Mouse (Mus musculus) heart, postnatal 4 days (tissue): ENCODE results near the gene Rbms3. TPM values are rescaled to one million over a fixed set of nuclear protein-coding genes. Genes with fewer than 3 reads are reported as not detected.

Experiments used
- DNase-seq: peaks from one replicate; pipeline ENCODE4 v3.0.0; 2021
- total RNA-seq, 2 experiments: library from RNA; stranded (reverse); gene quantifications; 2 replicates each; pipeline ENCODE4 v1.2.3; 2021

Rbms3 gene
- total RNA-seq, 2 experiments from 2014 or later: 34.4 to 37.0 TPM

DNA sequence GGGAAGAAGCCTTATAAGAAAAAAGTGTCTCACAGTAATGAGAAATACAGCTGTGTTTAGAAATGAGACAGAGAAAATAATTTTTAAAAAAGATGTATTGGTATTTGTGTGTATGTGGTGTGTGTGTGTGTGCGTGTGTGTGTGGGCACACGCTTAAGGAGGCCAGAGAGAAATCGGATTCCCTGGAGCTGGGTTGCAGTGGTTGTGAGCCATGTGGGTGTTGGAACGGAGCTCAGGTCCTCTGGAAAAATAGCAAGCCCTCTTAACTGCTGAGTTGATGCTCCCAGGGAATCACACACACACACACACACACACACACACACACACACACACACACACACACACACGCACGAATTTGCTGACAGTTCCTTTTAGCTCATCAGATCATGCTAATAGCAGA is 900.5 kb downstream of the Rbms3 start:
- DNase-seq: no peak

DNA sequence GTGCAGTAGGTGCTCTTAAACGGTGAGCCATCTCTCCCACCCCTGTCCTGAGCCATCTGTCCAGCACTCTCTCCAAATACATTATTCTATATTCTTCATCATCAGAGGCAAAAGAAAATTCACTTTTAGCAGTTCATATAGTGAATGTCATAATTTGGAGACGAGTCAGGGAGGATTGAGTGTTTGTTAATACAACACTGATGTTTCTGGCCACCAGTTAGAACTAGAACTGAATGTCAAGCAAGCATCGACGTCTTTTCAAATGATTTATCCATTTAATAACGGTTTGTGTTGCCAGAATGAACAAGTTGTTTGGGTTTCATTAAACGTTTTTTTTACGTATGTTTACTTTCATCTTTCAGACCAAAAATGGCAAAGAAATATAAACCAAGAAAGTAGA is 901.1 kb downstream of the Rbms3 start:
- DNase-seq: no peak

DNA sequence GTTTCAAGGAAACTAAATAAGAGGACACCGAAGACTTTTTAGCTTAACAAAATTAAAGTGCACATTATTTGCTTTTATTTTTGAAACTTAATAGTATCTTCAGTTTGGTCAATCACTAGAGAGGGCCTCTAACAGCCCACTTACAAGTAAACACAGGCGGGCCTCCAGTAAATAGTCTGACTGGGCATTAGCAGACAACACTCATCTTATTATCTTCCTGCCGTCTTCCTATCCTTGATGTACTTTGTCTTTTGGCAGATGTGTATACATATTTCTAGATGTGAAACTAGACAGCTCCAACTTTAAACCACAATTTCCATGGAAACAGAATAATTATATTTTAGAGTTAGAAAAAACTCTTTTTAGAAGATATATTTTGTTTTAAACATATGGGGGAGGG is 901.6 kb downstream of the Rbms3 start:
- DNase-seq: no peak

DNA sequence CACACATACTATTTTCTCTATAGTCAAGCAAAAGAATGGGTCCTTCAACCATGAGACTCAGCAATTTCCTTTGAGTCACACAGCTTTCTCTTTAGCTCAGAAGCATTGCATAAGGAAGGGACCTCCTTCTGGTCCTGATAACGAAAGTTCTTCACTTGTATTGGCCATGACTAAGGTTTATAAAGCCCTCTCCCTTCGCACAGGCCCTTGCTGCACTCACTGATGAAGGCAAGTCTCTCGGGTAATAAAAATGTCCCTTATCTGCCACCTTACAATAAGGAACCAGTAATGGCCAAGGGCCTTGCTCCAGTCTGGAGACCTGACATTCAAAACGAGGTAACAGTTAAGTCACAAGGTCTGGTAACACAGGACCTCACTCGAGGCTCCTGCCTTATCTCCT is 905.1 kb downstream of the Rbms3 start:
- no peak for DNase-seq

DNA sequence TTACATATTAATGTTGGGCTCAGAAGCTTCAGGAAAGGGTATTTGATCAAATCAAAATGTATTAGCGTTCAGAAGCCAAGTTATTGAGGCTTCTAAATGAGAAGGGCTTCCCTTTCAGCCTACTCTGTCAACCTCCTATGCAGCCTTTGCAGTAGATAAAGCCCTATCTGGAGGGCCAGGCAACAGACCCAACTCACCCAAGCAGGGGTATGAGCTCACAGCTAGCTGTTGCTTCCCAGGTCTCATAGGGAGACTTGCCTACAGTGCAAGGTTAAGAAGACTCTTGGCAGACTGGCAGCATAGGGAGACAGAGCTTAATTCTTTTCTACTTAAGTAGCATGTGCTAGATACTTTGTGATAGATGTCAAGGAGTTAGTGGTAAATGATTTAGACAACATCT is 926.6 kb downstream of the Rbms3 start:
- DNase-seq: no peak

DNA sequence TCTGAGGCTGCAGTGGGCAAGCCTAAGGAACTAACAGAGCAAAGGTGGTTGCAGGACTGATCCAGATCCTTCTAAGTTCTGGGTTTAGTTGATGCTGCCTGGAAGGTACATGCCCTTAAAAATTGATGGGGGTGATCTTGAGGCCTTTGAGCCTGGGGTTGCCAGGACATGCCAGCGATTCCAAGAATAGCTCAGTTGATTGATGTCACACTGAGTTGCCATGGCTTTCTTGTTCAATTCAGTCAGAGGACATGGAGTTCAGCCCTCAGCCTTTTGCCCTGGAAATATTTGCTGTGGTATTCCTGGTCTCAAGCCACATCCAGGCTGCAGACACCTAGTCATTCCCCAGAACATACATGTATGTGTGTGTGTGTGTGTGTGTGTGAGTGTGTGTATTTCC is 927.1 kb downstream of the Rbms3 start:
- peak; percentile 17 for DNase-seq

DNA sequence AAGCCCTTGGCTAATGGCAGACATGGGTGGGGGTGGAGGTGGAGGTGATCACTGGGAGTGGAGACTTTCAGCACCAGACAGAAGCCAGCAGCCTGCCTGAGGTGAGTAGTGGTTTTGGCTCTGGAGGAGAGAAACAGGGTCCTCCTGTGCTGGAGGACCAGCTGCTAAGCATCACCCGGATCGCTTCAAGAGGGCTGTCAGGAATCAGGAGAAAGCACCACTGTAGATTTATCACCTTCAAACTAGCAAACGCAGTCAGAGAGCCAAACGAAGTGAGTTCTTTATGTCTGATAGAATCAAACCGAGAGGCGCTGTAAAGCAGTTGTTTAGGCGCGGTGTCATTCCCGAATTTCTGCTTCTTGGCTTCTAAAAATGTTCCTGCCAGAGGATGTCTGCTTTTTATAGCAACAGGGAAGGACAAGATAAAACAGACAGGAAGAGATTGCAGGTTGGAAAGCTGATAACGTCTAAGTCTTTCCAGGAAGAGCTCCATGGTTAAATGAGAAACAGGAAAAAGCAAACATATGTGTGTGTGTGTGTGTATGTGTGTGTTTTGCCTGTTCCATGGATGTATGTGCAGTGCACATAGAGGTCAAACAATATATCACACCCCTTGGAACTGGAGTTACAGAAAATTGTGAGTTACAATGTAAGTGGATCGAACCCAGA is 928.1 kb downstream of the Rbms3 start:
- peak; percentile 7 for DNase-seq

DNA sequence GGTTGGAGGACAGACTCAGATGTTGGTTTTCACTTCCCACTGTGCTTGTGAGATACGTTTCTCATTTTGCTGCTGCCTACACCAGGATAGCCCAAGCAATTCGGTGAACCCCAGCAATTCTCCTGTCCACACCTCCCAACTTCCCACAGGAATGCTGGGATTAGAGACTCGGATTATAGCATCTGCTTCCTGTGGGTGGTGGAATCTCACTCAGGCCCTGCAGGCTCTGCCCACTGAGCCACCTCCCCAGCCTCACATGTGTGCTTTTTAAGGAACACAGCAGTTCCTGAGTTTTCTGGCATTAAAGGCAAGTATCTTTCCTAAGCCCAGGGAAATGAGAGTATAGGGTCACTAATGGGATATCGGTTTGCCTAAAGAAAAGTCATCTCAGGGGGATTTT is 941.1 kb downstream of the Rbms3 start:
- DNase-seq: no peak

DNA sequence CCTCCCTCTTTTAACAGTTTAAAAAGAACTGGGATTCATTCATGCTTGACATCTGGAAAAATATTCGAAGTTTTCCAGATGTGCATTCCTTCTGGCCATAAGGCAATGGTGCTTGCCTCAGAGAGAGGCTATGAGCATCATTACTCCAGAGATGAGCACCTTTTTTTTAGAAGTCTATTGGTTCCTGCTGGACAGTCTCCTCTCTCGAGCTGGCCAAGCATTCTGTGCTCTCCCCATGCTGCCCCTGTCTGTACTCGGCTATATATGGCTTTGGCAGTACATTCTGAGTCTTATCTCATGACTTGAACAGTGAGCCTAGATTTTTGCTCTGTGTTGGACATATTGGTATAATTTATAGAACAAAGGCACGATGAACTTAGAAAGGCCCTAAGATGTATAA is 952.6 kb downstream of the Rbms3 start:
- no peak for DNase-seq

DNA sequence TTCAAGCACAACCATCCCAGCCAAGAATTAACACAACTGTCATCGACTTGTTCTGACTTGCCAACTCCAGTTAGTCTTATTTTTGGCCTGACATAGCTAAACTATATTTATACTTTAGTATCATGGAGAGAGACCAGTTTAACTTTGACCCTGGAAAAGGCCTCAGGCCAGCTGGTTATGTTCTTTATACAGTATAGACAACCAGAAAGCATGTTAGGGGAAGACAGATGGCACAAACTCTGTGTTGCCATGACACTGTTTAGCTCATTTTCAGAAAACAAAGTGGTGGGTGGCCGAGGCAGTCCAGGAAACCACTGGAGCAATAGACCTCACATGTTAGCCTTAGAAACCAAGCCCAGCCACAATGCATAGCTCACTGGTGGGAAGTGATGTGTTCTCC is 953.3 kb downstream of the Rbms3 start:
- peak; percentile 62 for DNase-seq

DNA sequence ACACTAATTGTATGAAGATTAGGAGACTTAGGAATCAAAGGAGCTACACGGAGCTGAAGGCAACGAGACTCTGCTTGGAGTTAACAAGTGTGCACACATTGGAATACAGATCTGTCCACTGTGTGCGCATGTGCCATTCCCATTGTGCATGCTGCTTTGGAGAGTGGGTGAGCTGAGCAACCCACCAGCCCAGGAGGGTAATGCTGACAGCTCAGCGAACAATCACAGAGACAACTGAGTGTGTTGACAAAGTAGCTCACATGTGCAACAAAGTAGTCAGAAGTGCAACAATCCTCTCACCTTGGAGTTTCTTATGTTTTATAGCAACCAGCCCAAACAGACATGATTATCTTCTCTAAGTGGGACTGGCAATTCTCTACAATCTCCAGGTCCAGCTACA is 955.5 kb downstream of the Rbms3 start:
- DNase-seq: peak; percentile 34

DNA sequence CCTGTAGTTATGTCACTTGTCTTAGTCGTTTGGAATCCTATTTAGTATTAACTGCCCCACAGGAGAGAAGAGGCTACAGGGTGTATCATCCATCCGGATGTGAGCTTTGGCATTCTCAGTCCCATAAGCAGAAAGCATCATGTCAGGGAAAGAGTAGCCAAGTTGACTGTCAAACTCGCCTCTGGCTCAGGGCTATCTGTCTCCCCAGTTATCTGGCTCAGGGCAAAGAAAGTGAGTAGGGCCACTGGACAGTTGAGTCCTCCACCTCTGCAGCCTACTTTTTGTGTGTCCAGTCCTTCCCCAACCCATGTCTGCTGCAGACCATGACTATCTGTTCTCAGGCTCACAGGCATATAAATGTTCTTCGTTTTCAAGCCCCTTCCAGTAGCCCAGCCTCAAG is 968.7 kb downstream of the Rbms3 start:
- no peak for DNase-seq

DNA sequence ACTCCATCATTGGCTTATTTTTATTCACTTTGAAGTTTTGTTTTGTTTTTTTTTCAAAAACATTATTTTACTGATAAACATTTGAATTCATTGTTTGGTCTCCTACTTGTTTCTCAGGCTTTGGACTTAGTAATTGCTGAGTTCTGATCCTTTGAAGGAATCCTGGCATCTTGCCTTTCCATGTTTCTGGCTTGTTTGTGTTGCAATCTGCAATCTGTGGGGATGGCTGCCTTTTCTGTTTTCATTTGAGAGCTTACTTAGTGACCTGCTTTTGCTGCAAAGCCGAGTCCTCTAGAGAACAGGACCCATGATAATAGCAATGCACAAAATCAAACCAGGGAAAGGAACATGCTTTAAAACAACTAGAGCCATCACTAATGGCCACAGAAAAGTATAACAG is 969.8 kb downstream of the Rbms3 start:
- DNase-seq: no peak

DNA sequence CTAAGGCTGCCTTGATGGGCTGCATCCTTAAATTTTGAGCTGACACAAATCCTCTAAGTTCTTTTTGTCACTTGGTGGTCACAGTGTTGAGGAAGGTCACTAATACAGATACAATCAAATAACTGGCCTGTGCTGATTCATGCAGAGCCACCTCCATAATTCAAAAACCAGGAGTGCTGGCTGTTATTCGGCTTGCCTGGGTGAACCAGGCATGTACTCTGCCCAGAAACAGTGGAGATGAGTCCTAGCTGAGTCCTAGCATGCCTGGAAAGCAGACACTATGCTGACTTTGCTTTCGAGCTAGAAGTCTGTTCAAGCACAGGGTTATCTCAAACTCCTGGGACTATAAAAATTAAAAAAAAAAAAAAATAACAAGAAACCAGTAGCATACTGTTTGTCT is 972.6 kb downstream of the Rbms3 start:
- no peak for DNase-seq

DNA sequence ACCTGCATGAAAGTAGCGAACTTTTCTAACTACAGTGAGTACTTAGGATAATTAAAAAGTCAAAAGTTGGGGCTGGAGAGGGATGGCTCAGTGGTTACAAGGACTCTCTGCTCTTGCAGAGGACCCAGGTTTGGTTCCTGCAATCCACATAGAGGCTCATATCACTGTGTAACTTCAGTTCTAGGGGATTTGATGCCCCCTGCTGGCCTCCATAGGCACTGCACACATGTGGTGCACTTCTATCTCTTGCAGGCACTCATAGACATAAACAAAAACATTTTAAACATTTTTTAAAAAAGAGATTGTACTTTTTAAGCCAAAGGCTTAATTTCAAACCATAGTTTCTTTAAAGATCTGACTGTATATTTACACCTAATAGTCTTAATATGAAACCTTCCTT is 978.3 kb downstream of the Rbms3 start:
- DNase-seq: no peak

DNA sequence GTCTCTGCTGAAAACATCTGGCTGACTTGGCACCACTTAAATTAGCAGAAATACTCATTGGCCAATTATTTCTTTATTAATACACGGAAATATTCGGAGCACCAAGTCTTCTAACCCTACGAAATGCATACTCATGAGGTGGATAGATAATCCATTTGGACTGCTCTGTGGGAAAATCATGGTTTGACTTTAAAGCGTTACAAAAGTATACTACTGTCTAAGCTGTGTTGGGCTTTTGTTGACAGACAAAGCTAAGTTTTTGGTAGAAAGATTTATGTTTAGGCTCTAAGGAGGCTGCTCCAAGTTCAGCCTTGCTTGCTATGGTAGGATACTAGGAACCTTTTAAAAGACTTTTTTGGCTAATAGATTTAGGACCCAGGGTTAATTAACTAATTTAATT is 979.8 kb downstream of the Rbms3 start:
- no peak for DNase-seq

DNA sequence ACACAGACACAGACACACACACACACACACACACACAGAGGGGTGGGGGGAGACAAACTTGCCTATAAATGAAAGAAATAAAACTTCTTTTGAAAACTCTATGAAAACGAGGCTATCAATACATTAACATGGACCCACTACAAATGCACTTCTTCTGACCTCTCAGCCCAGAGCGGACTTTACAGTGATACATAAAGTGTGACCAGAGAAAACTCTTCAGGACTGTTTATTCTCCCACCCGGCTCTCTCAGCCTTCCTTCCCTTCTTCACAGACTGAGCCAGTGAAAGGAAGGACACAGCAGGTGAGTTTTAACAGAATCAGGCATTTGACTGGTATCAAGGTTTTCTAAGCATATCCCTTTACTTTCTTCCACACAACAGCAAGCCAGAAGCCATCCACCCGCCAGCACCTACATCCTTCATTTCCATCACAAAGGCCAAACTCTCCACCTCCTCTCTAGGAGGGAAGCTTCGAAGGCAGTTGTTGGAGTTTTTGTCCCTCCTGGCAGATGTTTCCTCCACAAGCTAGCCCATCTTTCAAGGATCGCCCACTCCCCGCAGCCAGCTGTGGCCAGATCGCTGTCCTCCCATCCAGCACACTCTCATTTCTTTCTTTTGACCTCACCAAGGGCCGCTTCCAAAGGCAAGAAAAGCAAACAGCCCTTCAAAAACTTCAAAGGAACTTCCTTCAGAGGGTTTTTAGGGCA is 980.5 kb downstream of the Rbms3 start:
- no peak for DNase-seq

DNA sequence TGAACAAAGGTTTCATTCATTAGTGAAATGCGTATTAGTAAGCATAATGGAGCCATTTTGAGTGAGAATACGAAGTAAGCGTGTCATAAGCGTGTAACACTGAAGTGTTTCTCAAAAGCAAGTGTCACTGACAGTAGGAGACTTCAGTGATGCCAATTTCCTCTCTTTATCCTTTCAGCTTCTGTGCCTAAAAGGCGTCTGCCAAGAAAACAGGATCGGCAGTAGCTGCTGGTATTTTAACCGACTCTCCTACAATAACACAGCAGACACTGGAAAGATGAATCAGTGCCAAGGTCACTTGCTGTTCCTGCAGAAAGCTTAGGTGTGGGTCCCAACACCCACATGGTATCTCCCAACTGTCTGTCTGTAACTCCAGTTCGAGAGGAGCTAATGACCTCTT is 985.1 kb downstream of the Rbms3 start:
- no peak for DNase-seq

DNA sequence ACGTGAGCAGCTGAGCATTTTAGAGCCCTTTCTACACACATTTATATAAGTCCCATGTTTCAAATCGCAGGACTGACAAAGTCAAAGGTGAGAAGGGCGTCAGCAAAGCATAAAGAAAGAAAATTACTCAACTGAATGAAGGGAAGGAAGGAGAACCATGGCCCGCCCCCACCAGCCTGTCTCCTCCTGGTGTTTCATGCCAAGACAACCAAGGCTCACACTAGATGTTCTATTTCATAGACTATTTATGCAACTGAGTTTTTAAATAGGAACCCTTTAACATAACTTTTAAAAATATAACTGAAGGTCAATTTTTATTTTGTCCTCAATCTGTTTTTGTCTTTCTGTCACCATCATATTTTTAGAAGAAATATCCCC is 989.4 kb downstream of the Rbms3 start:
- DNase-seq: no peak

DNA sequence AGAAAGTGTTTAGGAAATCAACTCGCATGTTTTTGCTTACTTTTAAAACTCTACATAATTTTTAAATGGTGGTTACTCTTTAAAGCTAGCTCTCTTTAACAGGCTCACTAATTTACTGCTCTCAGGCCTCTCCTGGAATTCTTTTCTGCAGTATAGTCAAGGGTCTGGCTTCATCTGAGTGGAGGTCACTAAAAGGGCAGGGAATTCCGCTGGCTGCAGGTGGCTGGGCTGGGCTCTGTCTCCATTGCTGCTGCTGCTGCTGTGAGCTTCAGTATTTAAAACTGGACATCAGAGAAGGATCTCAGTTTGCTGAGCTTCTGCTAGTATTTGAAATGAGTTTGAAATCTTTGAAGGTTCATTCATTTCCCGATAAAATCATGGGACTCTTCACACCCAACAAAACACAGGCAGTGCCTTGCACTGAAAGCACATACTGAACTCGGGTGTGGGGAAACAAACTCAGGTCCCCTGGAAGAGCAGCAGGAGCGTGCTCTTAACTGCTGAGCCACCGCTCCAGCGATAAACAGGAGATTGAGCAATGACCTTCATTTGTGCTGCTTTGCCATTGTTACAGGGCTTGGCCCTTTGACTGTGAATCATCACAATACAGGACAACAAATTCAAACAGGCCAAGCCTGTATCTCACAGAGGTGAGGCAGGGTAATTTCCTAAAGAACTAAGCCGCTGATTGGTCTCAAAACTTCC is 990.0 kb downstream of the Rbms3 start:
- DNase-seq: peak; percentile 30

DNA sequence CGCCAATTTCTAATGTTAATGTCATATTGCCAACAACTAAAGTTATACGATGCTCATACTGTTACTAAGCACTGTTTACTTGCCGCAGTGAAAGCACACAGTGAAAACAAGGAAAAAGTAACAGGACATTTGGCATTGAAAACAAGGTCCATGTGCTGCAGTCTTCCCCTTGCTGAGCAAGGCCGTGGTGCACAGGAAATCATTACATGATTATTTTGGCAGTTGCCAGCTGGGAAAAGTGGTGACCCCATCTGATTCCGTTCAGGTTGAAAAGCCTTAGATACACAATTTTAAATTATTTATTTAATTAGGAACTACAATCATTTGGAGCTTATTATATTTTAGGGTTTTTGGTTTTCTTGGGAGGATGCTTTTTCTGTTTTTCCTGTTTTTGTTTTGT is 995.9 kb downstream of the Rbms3 start:
- no peak for DNase-seq

DNA sequence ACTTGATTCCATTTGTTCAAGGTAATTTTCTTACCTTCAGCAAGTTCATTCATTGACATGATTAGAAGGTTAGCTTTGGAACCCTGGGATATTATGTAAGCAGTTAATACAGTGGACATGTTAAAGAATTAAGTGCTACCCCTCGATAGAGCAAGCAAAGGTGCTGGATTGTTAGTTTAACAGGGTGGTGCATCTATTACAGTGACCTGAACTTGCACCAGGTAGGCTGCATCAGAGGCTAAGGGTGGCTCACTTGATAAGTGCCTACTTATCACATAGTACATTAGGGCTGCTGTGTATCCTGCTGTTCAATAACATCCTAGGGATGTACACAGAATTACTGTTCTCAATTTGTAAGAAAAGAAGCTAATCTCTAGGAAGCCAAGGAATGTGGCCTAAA is 996.6 kb downstream of the Rbms3 start:
- DNase-seq: no peak

DNA sequence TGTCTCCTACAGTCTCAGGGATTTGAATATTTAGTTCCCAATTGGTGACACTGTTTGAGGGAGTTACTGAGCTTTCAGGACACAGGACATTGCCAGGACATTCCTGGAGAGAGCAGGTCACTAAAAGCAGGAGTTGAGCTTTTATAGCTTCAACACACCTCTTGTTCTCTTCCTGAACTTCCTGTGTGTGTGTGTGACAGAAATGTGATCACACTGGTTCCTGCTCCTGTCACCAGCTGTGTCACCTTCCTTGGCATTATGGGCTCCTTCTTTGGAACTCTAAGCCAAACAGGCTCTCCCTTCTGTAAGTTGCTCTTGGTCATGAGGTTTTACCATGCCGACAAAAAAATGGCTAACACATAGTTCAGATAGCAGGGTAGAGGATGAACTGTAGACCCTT is 997.9 kb downstream of the Rbms3 start:
- no peak for DNase-seq

DNA sequence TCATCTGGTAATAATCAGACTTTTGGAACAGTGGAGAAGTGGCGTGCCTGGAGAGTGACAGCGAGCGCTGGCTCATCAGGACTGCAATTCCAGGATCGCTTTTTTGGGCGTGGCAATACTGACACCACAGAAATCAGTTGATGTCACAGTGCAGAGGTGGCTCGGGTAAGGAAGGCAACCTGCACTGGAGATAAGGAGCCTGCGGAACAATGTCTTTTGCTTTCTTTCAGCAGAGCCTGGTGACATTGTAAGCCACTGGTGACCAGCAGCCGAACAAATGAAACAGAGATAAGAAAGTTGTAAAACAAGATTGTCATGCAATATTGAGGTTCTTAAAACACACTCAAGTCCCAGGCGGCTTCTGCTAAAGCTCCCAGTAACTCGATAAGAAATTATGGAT is 998.9 kb downstream of the Rbms3 start:
- no peak for DNase-seq
